Mouse (Mus musculus) mammary gland, adult 2 months (tissue): ENCODE results near the gene Gstt1. TPM values are rescaled to one million over a fixed set of nuclear protein-coding genes. Genes with fewer than 3 reads are reported as not detected.

ENCODE experiments used
- polyA plus RNA-seq: library from polyadenylated mRNA; depleted of rRNA; stranded (reverse); fragments of >200 nt; gene quantifications from 2 replicates; pipeline ENCODE4 v1.2.3, GENCODE M21; 2012; ENCODE audit warnings: low replicate concordance; rRNA removed

Gene Gstt1
- 102 and 142 TPM in 2 replicates for polyA plus RNA-seq

GRCm38 (mm10) chr10:75798176-75798696 lies at the start of gene Gstt1:
TSS of gene Gstt1 (minus strand) at chr10:75798584.

DNA sequence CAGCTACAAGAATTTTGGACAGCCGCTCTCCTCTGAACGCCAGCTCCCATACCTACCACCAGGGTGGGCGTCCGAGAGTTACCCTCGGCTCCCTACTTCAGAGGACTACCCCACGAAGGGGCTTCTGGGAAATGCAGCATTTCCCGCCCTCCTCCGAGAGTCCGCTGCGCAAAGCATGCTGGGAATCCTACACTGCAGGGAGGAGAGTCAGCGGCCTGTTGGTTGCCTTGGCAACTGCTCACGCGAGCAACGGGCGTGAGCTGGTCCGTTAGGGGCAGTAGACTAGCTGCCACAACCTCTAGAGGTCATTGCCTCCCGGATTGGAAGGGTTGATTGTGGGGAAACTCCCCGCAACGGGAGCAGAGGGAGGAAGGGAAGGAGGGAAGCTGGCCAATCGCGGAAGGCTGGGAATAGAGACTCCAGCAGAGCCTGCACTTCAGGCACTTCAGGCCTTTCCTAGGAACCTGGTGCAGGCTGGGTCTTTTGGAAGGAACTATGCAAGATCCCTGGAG lies 38.9 kb upstream of the Gstt1 start, which contains the start of gene Gstt2:
Gene Gstt2, minus strand, starts transcription at position 177 of the 512 bp plus-strand sequence.

DNA sequence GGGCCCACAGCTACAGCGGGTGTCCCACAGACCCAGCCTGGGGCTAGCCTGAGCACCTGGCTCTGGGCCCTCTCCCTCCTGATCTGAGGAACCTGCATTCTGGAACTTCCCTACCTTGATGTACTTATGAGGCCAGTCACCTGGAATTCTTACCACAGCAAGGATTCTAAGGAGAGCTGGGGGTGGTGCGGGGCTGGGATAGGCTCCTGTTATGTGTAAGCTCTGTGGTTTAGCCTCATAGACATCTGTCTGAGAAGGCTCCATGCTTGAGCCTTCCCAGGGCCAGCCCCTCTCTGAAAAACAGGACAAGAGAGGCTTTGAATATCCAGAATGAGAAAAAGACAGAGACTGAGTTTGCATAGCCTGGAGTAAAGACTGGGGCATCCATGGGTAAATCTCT lies 24.1 kb upstream of the Gstt1 start, which contains the start of gene Gstt4:
Gene Gstt4, minus strand, starts transcription at position 101 of the 400 bp plus-strand sequence.

DNA sequence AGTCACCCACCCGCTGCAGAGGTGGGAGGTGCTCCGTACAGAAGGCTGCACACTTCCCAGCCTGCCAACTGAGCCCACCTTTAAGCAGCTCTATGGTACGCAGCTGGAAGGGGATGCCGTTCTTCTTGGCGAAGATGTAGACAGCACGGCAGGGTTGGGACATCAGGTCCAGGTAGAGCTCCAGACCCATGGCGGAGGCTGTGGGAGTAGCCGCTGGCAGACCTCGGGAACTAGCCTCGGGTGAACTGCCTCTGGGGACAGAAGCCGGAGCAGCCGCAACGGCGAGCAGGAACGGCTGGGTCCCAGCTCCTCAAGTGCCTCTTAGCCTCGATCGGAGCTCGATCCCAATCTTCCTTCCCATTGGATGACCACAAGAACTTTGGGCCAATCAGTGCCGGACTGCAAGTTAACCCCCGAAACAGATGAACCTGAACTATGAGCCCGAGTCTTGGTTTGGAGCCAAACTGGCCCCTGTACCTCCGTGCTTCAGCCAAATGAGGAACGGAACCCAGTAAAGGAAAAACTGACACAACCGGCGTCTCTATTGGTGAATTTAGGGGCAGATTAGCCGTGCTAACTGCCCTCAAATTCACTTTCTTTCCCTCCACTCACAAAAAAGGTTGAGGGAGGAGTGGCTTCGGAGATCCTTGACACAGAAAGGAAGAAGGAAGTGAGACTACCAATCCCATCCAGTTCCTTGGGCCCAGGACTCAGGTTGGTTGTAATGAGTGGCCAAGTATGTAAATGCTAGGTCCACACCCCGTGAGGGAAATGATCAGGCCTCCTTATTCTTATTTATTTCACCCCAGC lies 17.4 kb downstream of the Gstt1 start, which contains the start of the genes Gm20441 and Gstt3:
Gene Gm20441, minus strand, starts transcription at position 186 of the 810 bp plus-strand sequence.
Gene Gstt3, minus strand, starts transcription at position 646 of the 810 bp plus-strand sequence.

DNA sequence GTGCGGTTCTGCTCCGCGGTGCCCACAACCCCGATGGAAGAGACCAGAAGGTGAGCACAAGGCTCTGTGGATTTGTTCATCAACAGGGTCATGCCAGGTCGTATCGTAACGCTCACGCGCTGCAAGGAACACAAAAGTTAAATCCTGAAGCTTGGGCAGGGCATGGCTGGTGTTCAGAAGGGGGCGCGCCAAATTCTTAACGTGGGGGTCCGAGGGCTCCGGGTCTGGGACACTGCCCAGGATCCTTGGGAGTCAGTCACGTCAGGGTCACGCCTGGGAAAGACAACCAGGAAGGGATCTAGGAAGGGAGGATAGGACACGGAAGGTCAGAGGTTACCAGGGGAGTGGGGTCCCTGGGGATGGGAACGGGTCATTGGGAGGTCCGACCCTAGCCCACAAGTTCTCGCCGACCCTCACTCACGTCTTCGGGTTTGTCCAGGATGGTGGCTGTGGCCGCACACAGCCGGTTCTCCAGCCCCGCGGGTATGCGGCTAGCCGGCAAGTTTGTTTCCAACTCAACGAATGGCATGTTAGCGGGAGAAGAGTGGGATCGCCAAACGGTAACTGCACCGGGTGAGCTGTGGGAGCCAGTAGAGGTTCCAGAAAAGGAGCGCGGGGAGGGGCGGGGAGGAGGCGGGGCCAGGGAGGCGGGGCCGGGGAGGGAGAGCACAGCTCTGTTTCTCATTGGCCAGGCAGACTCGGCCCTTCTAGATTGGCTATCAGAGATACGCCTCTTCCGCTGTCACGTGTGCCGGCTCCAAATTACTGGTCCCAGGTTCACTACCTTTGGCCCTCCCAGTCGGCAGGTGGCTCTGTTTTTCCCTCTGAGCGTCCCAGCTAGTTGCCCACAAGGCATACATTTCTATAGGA lies 25.4 kb downstream of the Gstt1 start, which contains the start of gene Ddt:
Gene Ddt, minus strand, starts transcription at position 620 of the 870 bp plus-strand sequence.

DNA sequence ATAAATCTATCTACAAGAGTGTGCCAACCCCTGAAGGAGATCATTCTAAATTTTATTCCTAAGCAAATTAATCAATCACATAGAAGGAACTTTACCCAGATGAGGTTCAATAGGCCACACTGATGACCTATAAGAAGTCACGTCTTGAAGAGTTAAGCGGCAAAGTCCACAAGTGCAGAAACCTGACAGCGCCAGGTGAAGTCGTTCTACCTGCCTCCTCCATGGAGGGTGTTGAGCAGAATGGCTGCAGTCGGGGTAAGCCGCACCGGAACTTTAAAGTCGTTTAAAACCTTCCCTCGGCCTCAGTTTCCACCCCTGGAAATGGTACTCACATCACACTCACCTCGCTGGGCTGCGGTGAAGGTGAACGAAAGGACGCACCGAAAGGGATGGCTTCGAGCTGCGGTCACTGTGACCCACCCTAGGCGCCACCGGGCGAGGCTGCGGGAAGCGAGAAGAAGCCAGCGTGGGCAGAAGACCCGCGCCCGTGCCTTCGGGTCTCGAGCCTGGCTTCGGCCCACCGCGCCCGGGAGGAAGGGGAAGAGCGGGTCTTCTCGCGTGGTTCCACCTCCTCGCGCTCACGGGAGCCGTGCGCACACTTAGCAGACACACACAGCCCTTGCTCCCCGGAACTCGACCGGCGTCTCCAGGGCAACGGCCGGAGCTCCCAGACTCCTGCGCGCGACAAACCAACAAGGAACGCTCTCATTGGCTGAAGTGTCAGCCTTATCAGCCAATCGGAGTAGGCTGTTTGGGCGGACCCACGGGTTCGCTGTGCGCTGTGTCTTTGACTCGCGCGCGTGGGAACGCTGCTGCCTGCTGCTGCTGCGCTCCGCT lies 34.5 kb downstream of the Gstt1 start, which contains the start of gene Cabin1:
Gene Cabin1, minus strand, starts transcription at position 660 of the 837 bp plus-strand sequence.

Other genes with a start within 250 kb of the Gstt1 start
- 5.1 and 7.0 TPM in 2 replicates for gene Lrrc75b, start 238.3 kb downstream of the Gstt1 start, polyA plus RNA-seq
- 21.5 and 25.4 TPM in 2 replicates for gene Ggt1, start 237.0 kb downstream of the Gstt1 start, polyA plus RNA-seq
- gene Ggt5, start 209.2 kb downstream of the Gstt1 start, polyA plus RNA-seq, result 110 and 156 TPM in 2 replicates
- gene Susd2, start 154.6 kb downstream of the Gstt1 start, polyA plus RNA-seq, result 20.4 and 23.4 TPM in 2 replicates
- 44.9 and 71.1 TPM in 2 replicates for gene Cabin1, start 34.2 kb downstream of the Gstt1 start, polyA plus RNA-seq
- 124 and 130 TPM in 2 replicates for gene Ddt, start 25.2 kb downstream of the Gstt1 start, polyA plus RNA-seq
- gene Gm20441, start 17.6 kb downstream of the Gstt1 start, polyA plus RNA-seq, result 0.80 TPM in 1 of 2 replicates, not detected in the other
- 29.5 and 31.8 TPM in 2 replicates for gene Gstt3, start 17.2 kb downstream of the Gstt1 start, polyA plus RNA-seq
- gene Gstt4, start 24.0 kb upstream of the Gstt1 start, polyA plus RNA-seq, result 0.13 TPM in 1 of 2 replicates, not detected in the other
- gene Gstt2, start 38.8 kb upstream of the Gstt1 start, polyA plus RNA-seq, result 154 and 183 TPM in 2 replicates
- gene Mif, start 61.7 kb upstream of the Gstt1 start, polyA plus RNA-seq, result 840 and 1,446 TPM in 2 replicates
- 3.8 and 13.0 TPM in 2 replicates for gene Derl3, start 94.8 kb upstream of the Gstt1 start, polyA plus RNA-seq
- gene Smarcb1, start 123.0 kb upstream of the Gstt1 start, polyA plus RNA-seq, result 38.7 and 48.1 TPM in 2 replicates
- gene Chchd10, start 134.5 kb upstream of the Gstt1 start, polyA plus RNA-seq, result 802 and 1,034 TPM in 2 replicates
- 32.1 and 37.9 TPM in 2 replicates for gene Mmp11, start 137.9 kb upstream of the Gstt1 start, polyA plus RNA-seq
- gene Gm867, start 142.1 kb upstream of the Gstt1 start, polyA plus RNA-seq, result 0.37 TPM in 1 of 2 replicates, not detected in the other
- gene Vpreb3, start 144.5 kb upstream of the Gstt1 start, polyA plus RNA-seq, result 42.7 and 65.7 TPM in 2 replicates
- gene Gm5134, start 155.9 kb upstream of the Gstt1 start, polyA plus RNA-seq, result 0.27 and 0.53 TPM in 2 replicates
- 5.6 and 6.7 TPM in 2 replicates for gene Zfp280b, start 234.1 kb upstream of the Gstt1 start, polyA plus RNA-seq